Mouse (Mus musculus) T-cell, adult 66 days (primary cell): ENCODE measurements around the gene Olfr65. TPM values are rescaled to one million over a fixed set of nuclear protein-coding genes. Genes with fewer than 3 reads are reported as not detected.

ENCODE experiments used
- total RNA-seq, 2 experiments: library from RNA; stranded (reverse); gene quantifications; 3 replicates in 1 of 2; 4 replicates in 1 of 2; pipeline ENCODE4 v1.2.4; 2023

Olfr65 gene
- total RNA-seq, result not detected

DNA sequence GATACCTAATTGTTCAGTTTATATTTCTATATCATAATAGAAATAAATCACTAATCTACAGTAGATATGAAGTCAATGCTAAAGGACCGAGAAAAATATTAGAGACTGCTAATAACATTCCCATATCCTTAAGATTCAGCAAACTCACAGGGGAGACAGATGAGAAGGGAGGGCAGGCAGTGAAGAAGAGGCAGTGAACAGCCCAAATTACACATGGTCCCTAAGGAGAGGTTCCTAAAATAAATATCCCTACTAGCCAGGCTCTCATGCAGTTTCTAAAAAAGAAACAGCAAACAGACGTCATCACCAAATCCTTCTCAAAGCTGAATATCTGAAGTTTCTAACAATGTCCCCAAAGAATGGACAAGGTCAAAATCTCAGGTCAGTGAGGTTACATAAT, at the start of gene Olfr65:
Gene Olfr65 (plus strand): TSS at position 301 of the 400 bp plus-strand sequence.

DNA sequence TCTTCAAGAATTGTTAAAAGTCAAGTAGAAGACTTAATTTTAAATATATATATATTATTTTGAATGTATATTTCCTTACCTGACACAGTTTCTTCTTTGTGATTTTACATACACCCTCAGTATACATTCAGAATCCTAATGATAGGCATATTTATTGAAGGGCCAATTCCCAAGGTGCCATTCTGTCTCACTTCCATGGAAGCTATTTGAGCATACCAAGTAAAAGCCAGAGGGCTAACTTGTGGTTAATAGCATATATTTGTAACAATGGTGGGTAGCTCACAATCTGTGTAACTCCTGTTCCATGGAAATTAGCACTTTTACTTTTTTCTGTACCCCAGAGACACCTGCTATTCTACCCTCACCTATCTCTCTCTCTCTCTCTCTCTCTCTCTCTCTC, 17.1 kb upstream of the Olfr65 start, which contains the start of gene Olfr66:
Gene Olfr66 (minus strand): TSS at position 101 of the 400 bp plus-strand sequence.

DNA sequence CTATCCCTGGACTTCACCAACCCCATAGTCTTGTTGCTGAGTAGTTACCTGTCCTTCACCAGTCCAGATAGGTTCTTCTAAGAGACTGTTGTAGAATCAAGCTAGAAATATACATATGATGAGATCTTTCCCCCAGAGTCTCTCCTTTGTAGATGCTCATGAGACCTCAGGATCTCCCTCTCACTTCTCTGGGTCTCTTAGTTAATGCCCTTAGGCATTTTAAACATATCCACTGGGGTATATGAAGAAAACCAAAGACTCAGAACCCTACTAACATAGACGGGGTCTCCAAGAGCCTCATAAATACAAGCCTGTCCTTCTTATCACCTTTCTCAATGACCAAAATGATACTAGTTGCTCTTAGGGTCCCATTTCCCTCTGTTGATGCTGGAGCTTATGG, 8.9 kb upstream of the Olfr65 start, which contains the start of gene Olfr64:
Gene Olfr64 (minus strand): TSS at position 101 of the 400 bp plus-strand sequence.

DNA sequence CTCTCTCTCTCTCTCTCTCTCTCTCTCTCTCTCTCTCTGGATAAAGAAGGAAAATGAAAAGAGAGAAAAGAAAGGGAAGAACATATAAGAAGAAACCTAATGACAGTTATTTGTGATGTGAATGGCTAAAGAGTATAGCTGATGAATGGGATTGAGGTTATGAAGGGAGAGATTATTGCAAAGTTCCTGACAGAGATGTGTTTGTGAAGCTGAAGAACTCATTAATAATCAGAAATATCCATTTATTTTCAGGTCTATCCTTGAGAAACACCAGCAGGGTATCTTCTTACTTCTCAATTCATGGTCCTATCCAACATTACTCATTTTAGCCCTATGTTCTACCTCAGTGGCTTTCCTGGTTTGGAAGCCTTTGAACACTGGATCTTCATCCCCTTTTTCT, 25.2 kb downstream of the Olfr65 start, which contains the start of gene Olfr631:
Gene Olfr631 (plus strand): TSS at position 301 of the 400 bp plus-strand sequence.

DNA sequence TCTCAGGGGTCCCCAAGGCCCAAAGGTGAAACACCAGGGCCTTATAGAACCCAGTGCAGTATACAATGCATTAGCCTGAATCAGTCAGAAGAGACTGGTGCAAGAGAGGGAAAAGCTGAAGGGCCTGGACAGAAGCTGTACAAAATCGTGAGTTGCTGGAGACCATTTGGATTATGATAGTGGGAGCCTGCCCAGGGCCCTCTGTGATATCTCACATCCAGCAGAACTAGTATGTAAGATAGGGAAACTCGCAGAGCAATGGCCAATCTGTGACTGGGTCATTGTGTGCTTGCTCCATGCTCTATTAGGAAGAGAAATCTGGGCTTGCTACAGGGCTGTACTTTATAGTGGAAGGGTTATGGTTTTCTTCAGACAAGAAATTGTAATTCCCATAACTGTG, 31.0 kb downstream of the Olfr65 start, which contains the start of gene Olfr632:
Gene Olfr632 (plus strand): TSS at position 84 of the 400 bp plus-strand sequence.

DNA sequence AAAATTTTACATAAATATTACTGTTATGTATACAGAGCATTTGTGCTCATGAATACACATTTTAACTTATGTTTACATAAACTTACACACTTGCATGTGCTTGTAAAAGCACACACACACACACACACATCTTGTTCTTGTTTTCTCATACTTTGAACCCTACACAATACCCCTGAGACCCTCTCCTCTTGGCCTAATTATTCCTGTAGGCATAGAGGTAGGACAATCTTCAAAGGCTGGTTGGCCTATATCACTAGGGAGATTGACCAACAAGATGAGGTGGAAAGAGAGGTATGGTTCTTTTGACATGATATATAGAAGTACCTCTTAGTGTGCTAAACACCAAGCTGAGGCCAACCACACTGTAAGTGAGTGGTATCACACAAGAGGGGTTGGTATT, 40.9 kb downstream of the Olfr65 start, which contains the start of gene Olfr633:
Gene Olfr633 (plus strand): TSS at position 301 of the 400 bp plus-strand sequence.

Other genes starting within 250 kb of the Olfr65 start
- not detected for gene Olfr623, start 239.8 kb upstream of the Olfr65 start, total RNA-seq
- gene Olfr624, start 232.3 kb upstream of the Olfr65 start, total RNA-seq, result not detected
- gene Olfr625-ps1, start 220.8 kb upstream of the Olfr65 start, total RNA-seq, result not detected
- not detected for gene Olfr243, start 188.8 kb upstream of the Olfr65 start, total RNA-seq
- gene Olfr628, start 173.1 kb upstream of the Olfr65 start, total RNA-seq, result not detected
- not detected for gene Olfr629, start 158.5 kb upstream of the Olfr65 start, total RNA-seq
- not detected for gene Olfr630, start 146.2 kb upstream of the Olfr65 start, total RNA-seq
- not detected for gene Olfr69, start 131.9 kb upstream of the Olfr65 start, total RNA-seq
- gene Olfr68, start 123.8 kb upstream of the Olfr65 start, total RNA-seq, result not detected
- gene Olfr67, start 111.7 kb upstream of the Olfr65 start, total RNA-seq, result not detected
- gene Hbb-bt, start 89.5 kb upstream of the Olfr65 start, total RNA-seq, result 1 to 10 TPM; 2.3 to 5.7 TPM
- 10 to 100 TPM; 12.5 to 53.2 TPM for gene Hbb-bs, start 75.4 kb upstream of the Olfr65 start, total RNA-seq
- not detected for gene Hbb-bh2, start 63.0 kb upstream of the Olfr65 start, total RNA-seq
- gene Hbb-bh1, start 60.3 kb upstream of the Olfr65 start, total RNA-seq, result not detected
- gene Hbb-y, start 50.3 kb upstream of the Olfr65 start, total RNA-seq, result not detected
- gene Olfr66, start 17.2 kb upstream of the Olfr65 start, total RNA-seq, result not detected
- not detected for gene Olfr64, start 9.0 kb upstream of the Olfr65 start, total RNA-seq
- not detected for gene Olfr631, start 25.3 kb downstream of the Olfr65 start, total RNA-seq
- gene Olfr632, start 30.9 kb downstream of the Olfr65 start, total RNA-seq, result not detected
- not detected for gene Olfr633, start 41.0 kb downstream of the Olfr65 start, total RNA-seq
- gene Olfr635, start 67.7 kb downstream of the Olfr65 start, total RNA-seq, result not detected
- gene Olfr638, start 95.3 kb downstream of the Olfr65 start, total RNA-seq, result not detected
- gene Olfr639, start 113.8 kb downstream of the Olfr65 start, total RNA-seq, result under 1 TPM; 0.09 to 0.12 TPM
- not detected for gene Olfr640, start 122.1 kb downstream of the Olfr65 start, total RNA-seq
- gene Olfr641, start 132.0 kb downstream of the Olfr65 start, total RNA-seq, result not detected
- gene Olfr642, start 149.2 kb downstream of the Olfr65 start, total RNA-seq, result not detected
- not detected for gene 4930516K23Rik, start 158.0 kb downstream of the Olfr65 start, total RNA-seq
- not detected for gene Olfr644, start 168.4 kb downstream of the Olfr65 start, total RNA-seq
- gene Olfr645, start 182.0 kb downstream of the Olfr65 start, total RNA-seq, result not detected
- gene Olfr646, start 201.4 kb downstream of the Olfr65 start, total RNA-seq, result not detected
- not detected for gene Ubqln5, start 226.3 kb downstream of the Olfr65 start, total RNA-seq
- gene Olfr643, start 233.9 kb downstream of the Olfr65 start, total RNA-seq, result not detected
- not detected for gene Ubqln3, start 239.8 kb downstream of the Olfr65 start, total RNA-seq
- gene Ubqlnl, start 247.1 kb downstream of the Olfr65 start, total RNA-seq, result not detected